Mouse (Mus musculus) left cerebral cortex, postnatal 25 days (tissue): ENCODE measurements around the gene Chgb. TPM values are rescaled to one million over a fixed set of nuclear protein-coding genes. Genes with fewer than 3 reads are reported as not detected.

ENCODE experiments used
- DNase-seq, 2 experiments: peaks; one replicate each; pipeline ENCODE4 v3.0.0; 2022; ENCODE audit warnings: low spot score in 2 of 2, mixed read lengths in 1 of 2
- intact Hi-C: fragments of 180-260 bp; cut with DNase I; formaldehyde crosslinking; loops from one replicate; pipeline ENCODE4 v1.15.1; 2025
- total RNA-seq, 2 experiments: library from RNA; stranded (reverse); gene quantifications; 2 replicates each; pipeline ENCODE4 v1.2.3; 2021

Gene Chgb
- total RNA-seq, 2 experiments from 2014 or later = 261 TPM

DNA sequence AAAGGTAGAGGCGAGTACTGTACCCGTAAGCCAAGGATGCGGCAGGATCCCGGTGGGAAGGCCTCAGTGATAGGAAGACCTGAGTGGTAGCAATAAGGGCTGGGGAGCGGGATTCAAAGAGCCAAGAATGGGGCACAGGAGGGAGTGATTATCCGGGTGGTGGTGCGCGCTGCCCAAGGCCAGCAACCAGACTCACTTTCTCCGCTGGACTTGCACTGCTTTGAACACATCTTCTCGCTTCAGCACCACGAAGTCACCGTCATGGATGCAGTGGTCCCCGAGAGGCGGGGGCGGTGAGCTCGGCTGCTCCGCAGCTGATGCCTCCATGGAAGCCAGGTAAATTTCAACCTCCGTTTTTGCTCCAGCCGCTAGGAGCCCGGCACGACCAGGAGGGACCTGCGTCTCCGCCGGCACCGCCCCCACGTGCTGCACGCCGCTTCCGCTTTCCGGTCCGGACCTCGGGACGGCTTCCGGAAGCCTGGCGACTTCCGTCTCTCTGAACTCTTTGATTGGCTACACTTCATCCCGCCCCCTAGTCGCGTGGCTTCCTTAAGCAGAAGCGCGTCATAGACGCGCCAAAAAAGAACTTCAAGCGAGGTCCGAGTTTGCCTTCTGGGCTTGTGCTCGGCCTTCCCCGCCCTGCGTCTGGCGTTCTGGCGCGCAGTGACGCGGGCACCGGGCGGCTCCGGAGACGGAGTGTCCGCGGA is 34.7 kb downstream of the Chgb start, which contains the start of the genes Trmt6 and Mcm8:
TSS of gene Trmt6 (minus strand) at position 448 of the 707 bp plus-strand sequence.
TSS of gene Mcm8 (plus strand) at position 534 of the 707 bp plus-strand sequence.
- intact Hi-C loops = no loop called here

DNA sequence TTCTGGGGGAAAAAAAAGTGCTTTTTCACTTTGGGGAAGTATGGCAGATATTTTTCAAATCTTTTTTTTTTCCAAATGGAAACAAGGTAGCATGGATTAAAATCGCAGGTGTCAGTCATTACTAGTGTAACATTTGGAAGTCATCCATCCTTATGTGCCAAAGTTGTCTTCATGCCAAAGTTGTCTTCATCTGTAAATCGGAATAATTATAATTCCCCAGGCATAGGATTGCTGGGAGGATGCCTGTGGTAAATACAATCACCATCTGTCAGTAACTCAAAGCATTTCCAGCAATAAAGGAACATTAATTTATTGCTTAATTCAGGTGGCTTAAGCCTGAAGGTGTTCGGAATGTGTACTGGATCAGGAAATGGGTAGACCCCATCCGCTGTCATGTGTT is 60.0 kb downstream of the Chgb start:
- intact Hi-C loops = no loop called here
- DNase-seq = no peak

More for the DNA sequence above, 34.7 kb downstream of the Chgb start, which contains the start of the genes Trmt6 and Mcm8:
- DNase-seq = peak; percentile 89 to 96

Other genes starting within 250 kb of the Chgb start
- 10 to 100 TPM; 90.1 to 90.7 TPM for gene Gpcpd1, start 193.5 kb upstream of the Chgb start, total RNA-seq
- 10 to 100 TPM in 1 of 2 experiments, 1 to 10 TPM in 1; 8.5 to 11.8 TPM for gene Shld1, start 94.3 kb upstream of the Chgb start, total RNA-seq
- gene Trmt6, start 34.8 kb downstream of the Chgb start, total RNA-seq = 10 to 100 TPM; 24.8 to 27.2 TPM
- 1 to 10 TPM; 3.9 to 5.6 TPM for gene Mcm8, start 34.9 kb downstream of the Chgb start, total RNA-seq
- 10 to 100 TPM; 28.2 to 31.0 TPM for gene Crls1, start 65.4 kb downstream of the Chgb start, total RNA-seq
- under 1 TPM; 0.21 to 0.25 TPM for gene Lrrn4, start 99.6 kb downstream of the Chgb start, total RNA-seq
- gene Fermt1, start 164.6 kb downstream of the Chgb start, total RNA-seq = 1 to 10 TPM in 1 of 2 experiments, under 1 TPM in 1; 0.11 to 2.3 TPM